Mouse (Mus musculus) myocyte (in vitro differentiated cells): ENCODE measurements at regions not wholly inside any gene's neighbourhood (a gene's known extent, or its start where the extent isn't known, plus 50 kb on each side); places are given as distances from the start of the nearest gene placed in this dataset.

Source experiments
- CEBPB ChIP-seq: IDR thresholded peaks from 2 replicates; pipeline ENCODE4 v1.6.1; 2011; ENCODE audit warnings: mild to moderate bottlenecking, moderate library complexity; ENCODE audit not compliant: poor library complexity, insufficient read depth, severe bottlenecking
- E2F4 ChIP-seq: IDR thresholded peaks from one replicate; pipeline ENCODE4 v1.6.1; 2011; ENCODE audit warnings: mild to moderate bottlenecking, control low read depth, moderate library complexity; ENCODE audit not compliant: insufficient read depth
- MAX ChIP-seq: IDR thresholded peaks from one replicate; pipeline ENCODE4 v1.6.1; 2011; ENCODE audit warnings: low read depth, mild to moderate bottlenecking, control low read depth
- MYOD1 ChIP-seq, 3 experiments: IDR thresholded peaks; one replicate each; pipeline ENCODE4 v1.6.1; 2011; ENCODE audit warnings: control low read depth in 2 of 3, low read depth in 2 of 3, mild to moderate bottlenecking in 2 of 3, moderate library complexity in 1 of 3; ENCODE audit not compliant: insufficient read length in 2 of 3, control insufficient read depth in 1 of 3
- MYOG ChIP-seq, 3 experiments: IDR thresholded peaks; one replicate each; pipeline ENCODE4 v1.6.1; 2011; ENCODE audit warnings: control low read depth in 2 of 3, low read depth in 2 of 3, mild to moderate bottlenecking in 2 of 3; ENCODE audit not compliant: insufficient read length in 2 of 3, control insufficient read depth in 1 of 3, insufficient read depth in 1 of 3
- POLR2A ChIP-seq: IDR thresholded peaks from one replicate; pipeline ENCODE4 v1.6.1; 2011; ENCODE audit warnings: low read depth, mild to moderate bottlenecking, control low read depth, moderate library complexity; ENCODE audit not compliant: insufficient read length
- POLR2AphosphoS2 ChIP-seq: IDR thresholded peaks from one replicate; pipeline ENCODE4 v1.6.1; 2011; ENCODE audit warnings: low read depth, control low read depth; ENCODE audit not compliant: insufficient read length
- SRF ChIP-seq: IDR thresholded peaks from one replicate; pipeline ENCODE4 v1.6.1; 2011; ENCODE audit warnings: low read depth; ENCODE audit not compliant: control insufficient read depth, insufficient read length
- TCF12 ChIP-seq: IDR thresholded peaks from one replicate; pipeline ENCODE4 v1.6.1; 2011; ENCODE audit warnings: mild to moderate bottlenecking, control low read depth; ENCODE audit not compliant: poor library complexity, insufficient read depth, severe bottlenecking
- TCF3 ChIP-seq: IDR thresholded peaks from one replicate; pipeline ENCODE4 v1.6.1; 2011; ENCODE audit warnings: low read depth, control low read depth; ENCODE audit not compliant: insufficient read length
- USF1 ChIP-seq: IDR thresholded peaks from one replicate; pipeline ENCODE4 v1.6.1; 2011; ENCODE audit warnings: low read depth, mild to moderate bottlenecking, control low read depth, moderate library complexity

DNA sequence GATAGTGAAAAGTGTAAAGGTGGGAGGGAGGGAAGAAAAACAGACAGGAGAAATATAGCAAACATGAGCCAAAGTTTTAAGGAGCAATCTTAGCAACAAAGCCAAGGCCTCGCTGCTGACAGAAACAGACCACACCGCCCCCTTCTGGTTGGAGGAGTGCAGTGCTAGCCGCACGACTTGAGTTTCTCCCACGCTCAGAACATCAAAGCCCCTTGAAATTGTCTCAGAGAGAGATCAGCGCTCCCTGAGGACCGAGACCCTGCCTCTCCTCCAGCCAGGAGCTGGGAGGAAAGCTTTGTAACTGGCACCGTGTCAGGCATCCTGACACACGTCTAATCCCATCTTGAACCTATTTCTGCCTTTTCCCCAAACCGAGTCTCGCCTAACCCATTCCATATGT lies 216.4 kb downstream of the Rplp1 start:
- no peak for TF ChIP-seq POLR2A
- no peak for TF ChIP-seq USF1
- TF ChIP-seq SRF, result no peak
- no peak for TF ChIP-seq MAX
- TF ChIP-seq CEBPB, result no peak
- no peak for TF ChIP-seq E2F4
- TF ChIP-seq POLR2AphosphoS2, result no peak
- TF ChIP-seq MYOG (IDR thresholded peaks at IDR 0.05; ENCODE audit: control insufficient read depth in 1 of 3, insufficient read depth in 1 of 3, insufficient read length in 2 of 3, low read depth in 2 of 3), result no peak
- TF ChIP-seq MYOD1 (IDR thresholded peaks at IDR 0.05; ENCODE audit: control insufficient read depth in 1 of 3, insufficient read length in 2 of 3, low read depth in 2 of 3), result no peak
- no peak for TF ChIP-seq TCF12
- TF ChIP-seq TCF3, result no peak
